Mouse (Mus musculus): ENCODE measurements at regions not wholly inside any gene's neighbourhood (a gene's known extent, or its start where the extent isn't known, plus 50 kb on each side); places are given as distances from the start of the nearest gene placed in this dataset.

GRCm38 (mm10) chr1:61203170-61203569 is 225.4 kb downstream of the Icos start:
- Histone ChIP-seq H3K4me3 (ENCODE audit: low read depth, low read length) (no peak overlapping the region), H3K36me3 (ENCODE audit: control insufficient read depth, insufficient read depth, low read length) (no peaks in the 10 kb centered on the region), H3K4me1 (replicated peaks; ENCODE audit: control insufficient read depth, insufficient read depth, low read length) (no peaks in the 10 kb centered on the region), H3K4me2 (0 out of 2 replicates have a peak overlapping the region, but pooled peaks have one; percentile 7), H3K27me3 (replicated peaks; ENCODE audit: control insufficient read depth, insufficient read depth, low read length) (no peaks in the 10 kb centered on the region), H3K9ac (ENCODE audit: low read depth, low read length) (no peak overlapping the region), H3K9me3 (ENCODE audit: control insufficient read depth, low read length) (no peaks in the 10 kb centered on the region), H3K27ac (ENCODE audit: low read depth, low read length) (no peak overlapping the region)
- WGBS = 14% methylated on average over 15 of the region's 15 CpGs
- no peak for ATAC-seq (replicated peaks; ENCODE audit: low FRiP score)
- no peak for DNase-seq (ENCODE audit: low spot score)

DNA sequence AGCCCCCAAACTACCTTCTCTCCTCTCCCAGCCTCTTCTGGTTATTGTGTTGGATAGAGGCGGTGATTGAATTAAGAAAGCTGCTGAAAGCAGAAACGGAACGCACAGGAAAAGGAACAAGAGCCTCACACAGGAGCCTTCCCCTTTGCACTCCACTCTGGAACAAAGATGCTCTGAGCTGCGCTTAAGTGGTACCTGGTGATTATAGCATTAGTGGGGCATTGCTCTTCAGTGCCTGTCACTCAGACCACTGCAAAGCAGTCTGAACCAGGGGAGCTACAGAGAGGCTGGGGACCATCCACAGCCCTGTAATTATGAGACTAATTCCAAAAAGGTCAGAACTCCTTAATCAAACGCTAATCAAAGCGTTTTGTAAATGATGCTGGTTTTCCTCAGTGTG is 225.9 kb downstream of the Icos start:
- Histone ChIP-seq H3K9me3 (ENCODE audit: control insufficient read depth, low read length) (no peaks in the 10 kb centered on the region), H3K36me3 (ENCODE audit: control insufficient read depth, insufficient read depth, low read length) (no peaks in the 10 kb centered on the region), H3K27ac (ENCODE audit: low read depth, low read length) (no peak overlapping the region), H3K27me3 (replicated peaks; ENCODE audit: control insufficient read depth, insufficient read depth, low read length) (no peaks in the 10 kb centered on the region), H3K4me2 (no peak overlapping the region), H3K9ac (ENCODE audit: low read depth, low read length) (no peak overlapping the region), H3K4me1 (replicated peaks; ENCODE audit: control insufficient read depth, insufficient read depth, low read length) (no peaks in the 10 kb centered on the region), H3K4me3 (ENCODE audit: low read depth, low read length) (no peak overlapping the region)
- DNase-seq (ENCODE audit: low spot score) (no peak), ATAC-seq (replicated peaks; ENCODE audit: low FRiP score) (no peak)
- WGBS = 33% methylated on average over 6 of the region's 6 CpGs

DNA sequence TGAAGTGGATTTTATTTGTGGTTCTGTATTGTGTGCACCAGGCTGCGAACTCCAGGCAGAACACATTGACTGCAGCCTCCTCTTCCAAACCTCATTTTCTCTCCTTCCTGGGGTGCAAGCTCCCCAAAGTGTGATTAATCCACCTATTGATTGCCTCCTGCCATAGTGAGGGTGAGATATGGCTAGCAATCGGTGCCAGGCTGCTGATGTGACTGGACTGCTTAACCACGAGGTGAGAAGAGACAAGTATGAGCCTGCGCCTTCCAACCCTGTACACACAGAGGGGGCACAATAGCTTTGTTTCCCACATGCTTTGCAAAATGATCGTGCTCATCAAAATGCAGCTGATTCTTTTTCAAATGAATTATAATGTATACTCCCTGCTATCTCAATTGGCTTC is 227.4 kb downstream of the Icos start:
- WGBS = 74% methylated on average over 5 of the region's 5 CpGs
- Histone ChIP-seq H3K27ac (ENCODE audit: low read depth, low read length) (no peak overlapping the region), H3K4me1 (replicated peaks; ENCODE audit: control insufficient read depth, insufficient read depth, low read length) (no peaks in the 10 kb centered on the region), H3K36me3 (ENCODE audit: control insufficient read depth, insufficient read depth, low read length) (no peaks in the 10 kb centered on the region), H3K4me3 (ENCODE audit: low read depth, low read length) (no peak overlapping the region), H3K9ac (ENCODE audit: low read depth, low read length) (no peak overlapping the region), H3K4me2 (no peak overlapping the region), H3K9me3 (ENCODE audit: control insufficient read depth, low read length) (no peaks in the 10 kb centered on the region), H3K27me3 (replicated peaks; ENCODE audit: control insufficient read depth, insufficient read depth, low read length) (no peaks in the 10 kb centered on the region)
- no peak for ATAC-seq (replicated peaks; ENCODE audit: low FRiP score)
- no peak for DNase-seq (ENCODE audit: low spot score)

- Histone ChIP-seq H3K4me2 (no peak overlapping the region), H3K36me3 (ENCODE audit: control insufficient read depth, insufficient read depth, low read length) (no peaks in the 10 kb centered on the region), H3K4me3 (ENCODE audit: low read depth, low read length) (no peak overlapping the region), H3K27ac (ENCODE audit: low read depth, low read length) (no peak overlapping the region), H3K27me3 (replicated peaks; ENCODE audit: control insufficient read depth, insufficient read depth, low read length) (no peaks in the 10 kb centered on the region), H3K9ac (ENCODE audit: low read depth, low read length) (no peak overlapping the region), H3K4me1 (replicated peaks; ENCODE audit: control insufficient read depth, insufficient read depth, low read length) (no peaks in the 10 kb centered on the region), H3K9me3 (ENCODE audit: control insufficient read depth, low read length) (no peaks in the 10 kb centered on the region)
- DNase-seq (ENCODE audit: low spot score) (no peak), ATAC-seq (replicated peaks; ENCODE audit: low FRiP score) (no peak)
- WGBS = 84% methylated on average over 6 of the region's 6 CpGs
Observed at GRCm38 (mm10) chr1:61206861-61207380, 229.2 kb downstream of the Icos start.

GRCm38 (mm10) chr1:61208386-61208785 is 230.7 kb downstream of the Icos start:
- no peaks in the 10 kb centered on the region for H3K36me3 ChIP-seq (ENCODE audit: control insufficient read depth, insufficient read depth, low read length)
- no peak overlapping the region for H3K9ac ChIP-seq (ENCODE audit: low read depth, low read length)
- no peak overlapping the region for H3K4me2 ChIP-seq
- no peak overlapping the region for H3K4me3 ChIP-seq (ENCODE audit: low read depth, low read length)
- no peaks in the 10 kb centered on the region for H3K9me3 ChIP-seq (ENCODE audit: control insufficient read depth, low read length)
- no peaks in the 10 kb centered on the region for H3K4me1 ChIP-seq (replicated peaks; ENCODE audit: control insufficient read depth, insufficient read depth, low read length)
- H3K27me3 ChIP-seq (replicated peaks; ENCODE audit: control insufficient read depth, insufficient read depth, low read length) = no peaks in the 10 kb centered on the region
- 82% methylated on average over 1 of the region's 1 CpGs for WGBS
- no peak overlapping the region for H3K27ac ChIP-seq (ENCODE audit: low read depth, low read length)
- DNase-seq (ENCODE audit: low spot score) (no peak), ATAC-seq (replicated peaks; ENCODE audit: low FRiP score) (no peak)

- H3K27ac ChIP-seq (ENCODE audit: low read depth, low read length) = no peak overlapping the region
- H3K4me3 ChIP-seq (ENCODE audit: low read depth, low read length) = no peak overlapping the region
- H3K4me1 ChIP-seq (replicated peaks; ENCODE audit: control insufficient read depth, insufficient read depth, low read length) = no peaks in the 10 kb centered on the region
- DNase-seq (ENCODE audit: low spot score) (no peak), ATAC-seq (replicated peaks; ENCODE audit: low FRiP score) (no peak)
- 62% methylated on average over 1 of the region's 1 CpGs for WGBS
- no peak overlapping the region for H3K9ac ChIP-seq (ENCODE audit: low read depth, low read length)
- no peaks in the 10 kb centered on the region for H3K27me3 ChIP-seq (replicated peaks; ENCODE audit: control insufficient read depth, insufficient read depth, low read length)
- H3K9me3 ChIP-seq (ENCODE audit: control insufficient read depth, low read length) = no peaks in the 10 kb centered on the region
- no peaks in the 10 kb centered on the region for H3K36me3 ChIP-seq (ENCODE audit: control insufficient read depth, insufficient read depth, low read length)
- H3K4me2 ChIP-seq = no peak overlapping the region
Observed at GRCm38 (mm10) chr1:61221131-61221530, 243.4 kb downstream of the Icos start.

- no peak overlapping the region for H3K27ac ChIP-seq (ENCODE audit: low read depth, low read length)
- no peak for ATAC-seq (replicated peaks; ENCODE audit: low FRiP score)
- H3K9me3 ChIP-seq (ENCODE audit: control insufficient read depth, low read length) = no peaks in the 10 kb centered on the region
- H3K4me1 ChIP-seq (replicated peaks; ENCODE audit: control insufficient read depth, insufficient read depth, low read length) = no peaks in the 10 kb centered on the region
- H3K9ac ChIP-seq (ENCODE audit: low read depth, low read length) = no peak overlapping the region
- no peaks in the 10 kb centered on the region for H3K27me3 ChIP-seq (replicated peaks; ENCODE audit: control insufficient read depth, insufficient read depth, low read length)
- H3K4me3 ChIP-seq (ENCODE audit: low read depth, low read length) = no peak overlapping the region
- WGBS = 60% methylated on average over 4 of the region's 4 CpGs
- DNase-seq (ENCODE audit: low spot score) = no peak
- no peaks in the 10 kb centered on the region for H3K36me3 ChIP-seq (ENCODE audit: control insufficient read depth, insufficient read depth, low read length)
- no peak overlapping the region for H3K4me2 ChIP-seq
Observed at GRCm38 (mm10) chr1:61228942-61229341, 251.2 kb downstream of the Icos start.

GRCm38 (mm10) chr1:61233001-61233400 is 255.3 kb downstream of the Icos start:
- Histone ChIP-seq H3K36me3 (ENCODE audit: control insufficient read depth, insufficient read depth, low read length) (no peaks in the 10 kb centered on the region), H3K4me3 (ENCODE audit: low read depth, low read length) (no peak overlapping the region), H3K9me3 (ENCODE audit: control insufficient read depth, low read length) (no peaks in the 10 kb centered on the region), H3K4me2 (no peak overlapping the region), H3K27me3 (replicated peaks; ENCODE audit: control insufficient read depth, insufficient read depth, low read length) (no peaks in the 10 kb centered on the region), H3K27ac (ENCODE audit: low read depth, low read length) (no peak overlapping the region), H3K4me1 (replicated peaks; ENCODE audit: control insufficient read depth, insufficient read depth, low read length) (no peaks in the 10 kb centered on the region), H3K9ac (ENCODE audit: low read depth, low read length) (no peak overlapping the region)
- WGBS = 64% methylated on average over 1 of the region's 1 CpGs
- ATAC-seq (replicated peaks; ENCODE audit: low FRiP score) (no peak), DNase-seq (ENCODE audit: low spot score) (no peak)

GRCm38 (mm10) chr1:61233476-61234297 is 256.0 kb downstream of the Icos start:
- no peak overlapping the region for H3K4me3 ChIP-seq (ENCODE audit: low read depth, low read length)
- WGBS = 31% methylated on average over 10 of the region's 10 CpGs
- H3K9ac ChIP-seq (ENCODE audit: low read depth, low read length) = no peak overlapping the region
- H3K4me1 ChIP-seq (replicated peaks; ENCODE audit: control insufficient read depth, insufficient read depth, low read length) = no peaks in the 10 kb centered on the region
- H3K27me3 ChIP-seq (replicated peaks; ENCODE audit: control insufficient read depth, insufficient read depth, low read length) = no peaks in the 10 kb centered on the region
- H3K9me3 ChIP-seq (ENCODE audit: control insufficient read depth, low read length) = no peaks in the 10 kb centered on the region
- no peak overlapping the region for H3K27ac ChIP-seq (ENCODE audit: low read depth, low read length)
- peak; percentile 32 for DNase-seq (ENCODE audit: low spot score)
- no peaks in the 10 kb centered on the region for H3K36me3 ChIP-seq (ENCODE audit: control insufficient read depth, insufficient read depth, low read length)
- no peak for ATAC-seq (replicated peaks; ENCODE audit: low FRiP score)
- H3K4me2 ChIP-seq = no peak overlapping the region
